Mouse (Mus musculus) adrenal gland, postnatal 36 days (tissue): ENCODE measurements at regions not wholly inside any gene's neighbourhood (a gene's known extent, or its start where the extent isn't known, plus 50 kb on each side); places are given as distances from the start of the nearest gene placed in this dataset.

Experiments used
- DNase-seq, 2 experiments: peaks; one replicate each; pipeline ENCODE4 v3.0.0; 2021; ENCODE audit warnings: mixed read lengths in 1 of 2

- DNase-seq = no peak
These were observed 88.5 kb downstream of the Irx1 start for GRCm38 (mm10) chr13:71874986-71875385.

- DNase-seq = no peak
These were observed 94.8 kb downstream of the Irx1 start for GRCm38 (mm10) chr13:71868763-71869162.

- DNase-seq = no peak
These were observed 110.0 kb downstream of the Irx1 start for GRCm38 (mm10) chr13:71853426-71854025.

GRCm38 (mm10) chr13:71804032-71804958, 159.2 kb downstream of the Irx1 start:
- no peak for DNase-seq

- DNase-seq = no peak
These were observed 165.2 kb downstream of the Irx1 start for GRCm38 (mm10) chr13:71798288-71798687.

GRCm38 (mm10) chr13:71784740-71785139, 178.8 kb downstream of the Irx1 start:
- no peak for DNase-seq

GRCm38 (mm10) chr13:71747003-71747965, 216.2 kb downstream of the Irx1 start:
- no peak for DNase-seq

- DNase-seq = no peak
These were observed 217.0 kb downstream of the Irx1 start for GRCm38 (mm10) chr13:71746534-71746933.

GRCm38 (mm10) chr13:71736821-71737345, 226.6 kb downstream of the Irx1 start:
- DNase-seq = no peak

GRCm38 (mm10) chr13:71734261-71734660, 229.3 kb downstream of the Irx1 start:
- no peak for DNase-seq

- no peak for DNase-seq
These were observed 230.2 kb downstream of the Irx1 start for GRCm38 (mm10) chr13:71733360-71733759.

GRCm38 (mm10) chr13:71732903-71733302, 230.6 kb downstream of the Irx1 start:
- no peak for DNase-seq

GRCm38 (mm10) chr13:71690069-71690817, 273.3 kb downstream of the Irx1 start:
- DNase-seq = no peak

GRCm38 (mm10) chr13:71689187-71689586, 274.3 kb downstream of the Irx1 start:
- no peak for DNase-seq

- no peak for DNase-seq
These were observed 287.4 kb downstream of the Irx1 start for GRCm38 (mm10) chr13:71676081-71676624.

- DNase-seq = no peak
These were observed 293.4 kb downstream of the Irx1 start for GRCm38 (mm10) chr13:71669956-71670739.

GRCm38 (mm10) chr13:71668256-71668655, 295.3 kb downstream of the Irx1 start:
- DNase-seq = no peak

- no peak for DNase-seq
These were observed 298.2 kb downstream of the Irx1 start for GRCm38 (mm10) chr13:71665221-71665916.

GRCm38 (mm10) chr13:71657898-71658297, 305.6 kb downstream of the Irx1 start:
- no peak for DNase-seq
